Mouse (Mus musculus): ENCODE results near the gene Sox5.

DNA sequence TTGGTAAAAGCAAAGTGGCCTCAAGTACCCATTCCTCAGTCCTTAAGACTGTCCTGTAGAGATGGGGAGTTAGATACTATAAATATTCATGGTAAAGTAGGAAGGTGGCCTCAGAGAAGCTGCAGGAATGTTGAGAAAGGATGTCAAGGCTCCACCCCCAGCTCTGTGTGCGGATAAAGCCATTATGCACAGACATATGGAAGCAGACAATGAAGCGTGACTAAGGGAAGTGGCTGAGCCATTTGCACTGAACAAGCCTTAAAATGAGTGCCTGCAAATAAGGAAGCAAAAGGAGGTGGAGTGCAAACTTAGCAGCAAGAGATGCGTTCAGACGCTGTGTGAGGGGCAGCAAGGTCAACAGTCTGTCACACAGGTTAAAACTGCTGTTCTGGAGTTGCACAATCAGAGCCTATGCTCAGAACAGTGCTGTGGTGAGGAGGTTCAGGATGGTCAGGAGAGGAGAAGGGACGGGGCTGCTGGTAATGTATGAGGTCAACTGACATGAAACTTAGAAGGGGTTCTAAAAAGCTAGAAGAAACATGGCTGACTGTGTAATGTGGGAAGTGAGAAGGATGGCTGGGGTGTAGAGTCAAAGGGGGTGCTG is 35.7 kb upstream of the Sox5 start:
- TF ChIP-seq CTCF (IDR thresholded peaks at IDR 0.05; ENCODE audit: low read depth) (no peak), EP300 (IDR thresholded peaks at IDR 0.05; ENCODE audit: low read depth) (no peak)

All from heart, postnatal 0 days (tissue).